Mouse (Mus musculus) embryonic fibroblast, embryonic 13.5 days (primary cell): Measurements from ENCODE around the gene Fam90a1a.

Source experiments
- CTCF ChIP-seq: IDR thresholded peaks from 2 replicates; pipeline ENCODE4 v1.5.1; 2011; ENCODE audit warnings: mild to moderate bottlenecking, control low read depth, low read length, moderate library complexity, borderline replicate concordance; ENCODE audit not compliant: insufficient read depth
- POLR2A ChIP-seq: IDR thresholded peaks from 2 replicates; pipeline ENCODE4 v1.6.1; 2011; ENCODE audit warnings: low read depth, mild to moderate bottlenecking, control low read depth, low read length, moderate library complexity

- TF ChIP-seq POLR2A, result no peak
- TF ChIP-seq CTCF, result no peak
Observed at GRCm38 (mm10) chr8:21958414-21958813, at the start of gene Fam90a1a.
